Mouse (Mus musculus) liver (tissue): ENCODE data around the gene Rabggta.

Experiments used
- DNase-seq: peaks from one replicate; pipeline ENCODE4 v3.0.0-alpha.2; 2020; ENCODE audit warnings: mixed read lengths

Rabggta gene

GRCm38 (mm10) chr14:55682118-55682493 lies 40.0 kb downstream of the Rabggta start:
- DNase-seq: no peak

DNA sequence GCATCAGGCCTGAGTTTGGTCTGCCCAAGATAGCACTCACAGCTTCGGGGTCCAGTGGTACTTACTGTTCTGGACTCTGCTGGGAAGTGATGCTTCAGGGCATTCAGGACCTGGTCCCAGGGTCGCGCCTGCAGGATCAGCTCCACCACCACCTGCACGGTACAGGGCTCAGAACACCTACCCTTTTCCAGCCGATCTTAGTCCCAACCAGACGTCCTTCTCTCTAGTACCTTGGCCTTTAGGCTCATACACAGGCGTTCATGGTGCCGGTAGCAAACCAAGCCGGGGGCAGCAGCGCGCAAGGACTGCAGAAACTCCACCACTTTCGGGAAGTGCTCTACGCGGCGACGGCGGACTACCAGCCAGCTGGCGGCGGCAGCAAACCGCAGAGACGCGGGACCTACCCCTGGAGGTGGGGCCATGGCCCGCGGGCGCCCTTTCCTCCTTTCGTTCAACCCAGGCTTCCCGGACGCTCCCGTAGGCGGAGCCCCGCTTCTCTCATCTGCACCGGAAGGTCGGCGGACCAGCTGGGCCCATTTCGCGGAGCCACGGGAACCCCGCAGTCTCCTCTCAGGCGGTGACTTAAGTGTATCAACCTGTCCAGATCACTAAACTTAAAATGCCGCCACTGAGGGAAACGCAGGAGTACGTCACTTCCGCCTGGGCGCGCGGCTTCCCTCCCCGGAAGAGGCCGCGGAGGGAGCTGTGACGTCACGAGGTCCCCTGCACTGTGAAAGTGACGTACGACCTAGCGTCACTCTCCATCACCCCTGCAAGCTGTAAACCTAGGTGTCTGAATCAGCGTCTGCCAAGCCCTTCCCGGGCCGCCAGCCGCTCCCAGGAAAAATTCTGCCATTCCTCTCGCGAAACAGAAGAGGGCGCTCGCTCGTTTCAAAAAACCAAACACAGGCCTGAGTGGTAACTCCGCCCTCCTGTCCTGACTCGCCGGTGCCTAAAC lies 40.6 kb downstream of the Rabggta start, which contains the start of gene Tinf2:
Gene Tinf2 (minus strand): TSS at position 661 of the 958 bp plus-strand sequence.
- peak; percentile 93 for DNase-seq

- no peak for DNase-seq
These were observed 44.4 kb downstream of the Rabggta start for GRCm38 (mm10) chr14:55677615-55678014.

DNA sequence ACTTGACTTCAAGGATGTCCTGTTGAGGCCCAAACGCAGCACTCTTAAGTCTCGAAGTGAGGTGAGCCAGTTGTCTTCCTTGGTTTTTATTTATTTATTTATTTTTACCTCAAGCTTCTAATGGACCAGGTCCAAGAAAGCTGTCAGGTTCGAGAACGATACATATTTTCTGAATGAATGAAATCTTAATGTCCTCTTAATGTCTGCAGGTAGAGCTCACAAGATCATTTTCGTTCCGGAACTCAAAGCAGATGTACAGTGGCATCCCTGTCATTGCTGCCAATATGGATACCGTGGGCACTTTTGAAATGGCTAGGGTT lies 49.4 kb downstream of the Rabggta start:
- no peak for DNase-seq

GRCm38 (mm10) chr14:55671833-55672740 lies 50.0 kb downstream of the Rabggta start, which contains the start of the genes Gmpr2 and Nedd8:
Gene Gmpr2, plus strand, starts transcription at chr14:55671941.
Gene Nedd8, minus strand, starts transcription at chr14:55672124.
- peak; percentile 91 for DNase-seq

DNA sequence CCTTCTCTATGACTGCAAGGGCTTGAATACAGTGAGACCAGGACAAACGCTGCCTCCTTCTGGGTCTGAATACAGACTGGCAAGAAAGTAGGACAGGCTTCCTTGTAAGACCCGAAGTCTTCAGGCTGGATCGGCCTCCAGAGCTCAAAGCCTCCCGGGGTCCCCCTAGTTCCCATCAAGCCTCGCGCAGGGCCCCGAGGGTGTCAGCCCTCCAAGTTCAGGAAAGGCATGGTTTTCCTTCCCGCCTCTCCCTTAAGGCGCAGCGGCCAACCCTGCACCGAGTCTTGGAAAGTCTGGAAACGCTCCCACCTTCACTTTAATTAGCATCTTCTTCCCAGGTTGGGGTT lies 50.6 kb downstream of the Rabggta start:
- DNase-seq: no peak
